Mouse (Mus musculus) retina, postnatal 1 day (tissue): ENCODE data around the gene Fbxo7.

Experiments used
- DNase-seq: peaks from one replicate; pipeline ENCODE4 v3.0.0-alpha.2; 2012

The Fbxo7 gene

DNA sequence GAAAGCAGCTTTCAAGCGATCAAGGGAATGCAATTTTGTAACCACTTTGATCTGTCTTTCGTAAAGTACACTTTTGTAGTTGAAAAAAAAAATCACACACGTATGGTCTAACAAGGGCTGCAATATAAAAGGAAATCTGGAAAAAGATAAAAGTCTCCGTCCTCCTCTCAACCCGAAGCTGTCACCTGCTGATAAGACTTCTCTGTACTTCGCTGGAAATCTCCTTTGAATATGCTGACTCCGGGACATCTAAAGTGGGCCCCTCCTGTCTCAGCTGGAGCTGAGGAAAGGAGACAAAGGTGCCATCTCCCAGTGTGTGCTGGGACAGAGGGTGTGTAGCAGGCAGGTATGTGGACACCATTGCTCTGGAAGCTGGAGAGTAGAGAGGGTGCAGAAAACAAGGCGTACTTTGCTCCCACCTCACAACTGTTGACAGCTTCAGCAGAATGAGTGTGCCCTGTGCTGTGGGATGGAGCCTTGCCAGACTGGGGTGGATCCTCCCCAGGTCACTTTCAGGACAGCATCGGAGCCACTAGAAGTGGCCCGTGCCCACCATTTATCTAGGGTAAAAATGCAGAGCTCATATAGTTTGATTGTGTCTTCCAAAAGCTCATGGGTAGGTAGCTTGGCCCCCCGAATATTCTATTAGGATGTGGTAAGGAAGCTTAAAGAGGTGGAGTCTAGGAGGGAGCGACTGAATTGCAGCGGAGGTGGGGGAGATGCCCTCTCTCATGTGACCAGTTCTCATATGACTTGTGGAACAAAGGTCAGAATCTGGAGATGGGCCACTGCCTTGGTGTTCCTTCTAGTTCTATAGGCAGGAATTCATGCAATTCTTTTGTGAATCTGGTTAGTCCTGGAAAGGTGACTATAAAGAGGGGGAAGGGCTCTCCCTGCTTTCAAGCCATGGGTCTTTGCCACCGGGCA, 71.6 kb downstream of the Fbxo7 start:
- DNase-seq: no peak

- DNase-seq: no peak
Measured at GRCm38 (mm10) chr10:86098363-86098762, 76.6 kb downstream of the Fbxo7 start.

- no peak for DNase-seq
Measured at GRCm38 (mm10) chr10:86100281-86100851, 78.6 kb downstream of the Fbxo7 start.
